Mouse (Mus musculus): ENCODE results near the gene Igsf8. TPM values are rescaled to one million over a fixed set of nuclear protein-coding genes. Genes with fewer than 3 reads are reported as not detected.

Igsf8 gene
- polyA plus RNA-seq, 1 experiment from 2014 or later = 148 TPM

GRCm38 (mm10) chr1:172309699-172310398 lies 48.4 kb downstream of the Igsf8 start:
- no peaks in the 10 kb centered on the region for H3K27me3 ChIP-seq
- peak; percentile 20 for ATAC-seq
- CTCF ChIA-PET = interaction anchor here (0.6 to 2.8 kb wide), 39 partner anchors 12 to 197 kb away, joined by 3 to 21 read pairs (median 4); partner anchors contain the start of genes Atp1a2, Casq1 and Pex19
- DNase-seq (ENCODE audit: low read depth, low spot score) = no peak
- in situ Hi-C loops (cut with MboI; ENCODE audit: low pct_unique_long_range_greater_than_20kb) = loop anchor here (5.0 to 10.0 kb wide), 3 partner anchors 163 to 195 kb away; partner anchors contain the start of genes Dcaf8 and Tagln2
- POLR2A ChIA-PET = interaction anchor here (1.0 to 2.0 kb wide), 4 partner anchors 105 to 191 kb away, joined by 3 to 4 read pairs (median 4); no protein-coding TSS in a partner anchor
- TF ChIP-seq CTCF (IDR thresholded peaks at IDR 0.05) = no peak

- CTCF ChIA-PET = interaction anchor here (1.0 to 2.2 kb wide), 12 partner anchors 10 to 199 kb away, joined by 3 to 11 read pairs (median 4); partner anchors contain the start of gene Pex19
- no peak for TF ChIP-seq CTCF (IDR thresholded peaks at IDR 0.05)
- no peaks in the 10 kb centered on the region for H3K27me3 ChIP-seq
- POLR2A ChIA-PET = interaction anchor here (0.6 to 2.0 kb wide), 3 partner anchors 108 to 200 kb away, joined by 3 to 4 read pairs (median 3); no protein-coding TSS in a partner anchor
- ATAC-seq (peak; percentile 5), DNase-seq (ENCODE audit: low read depth, low spot score) (no peak)
- in situ Hi-C loops (cut with MboI; ENCODE audit: low pct_unique_long_range_greater_than_20kb) = loop anchor here (5.0 to 10.0 kb wide), 3 partner anchors 164 to 194 kb away; partner anchors contain the start of genes Dcaf8 and Tagln2
Measured at GRCm38 (mm10) chr1:172311248-172311906, 49.9 kb downstream of the Igsf8 start.

GRCm38 (mm10) chr1:172311921-172312767 lies 50.7 kb downstream of the Igsf8 start:
- no peak for DNase-seq (ENCODE audit: low read depth, low spot score)
- no peaks in the 10 kb centered on the region for H3K27me3 ChIP-seq
- TF ChIP-seq CTCF (IDR thresholded peaks at IDR 0.05) = no peak
- POLR2A ChIA-PET = interaction anchor here (0.6 to 2.0 kb wide), 2 partner anchors 109 to 201 kb away, joined by 3 to 4 read pairs; no protein-coding TSS in a partner anchor
- in situ Hi-C loops (cut with MboI; ENCODE audit: low pct_unique_long_range_greater_than_20kb) = loop anchor here (5.0 to 10.0 kb wide), 3 partner anchors 165 to 195 kb away; partner anchors contain the start of genes Dcaf8 and Tagln2
- CTCF ChIA-PET = interaction anchor here (1.1 kb wide), 1 partner anchor 24 kb away, joined by 3 read pairs; no protein-coding TSS in a partner anchor
- ATAC-seq = peak; percentile 67

GRCm38 (mm10) chr1:172312768-172313561 lies 51.5 kb downstream of the Igsf8 start:
- TF ChIP-seq CTCF (IDR thresholded peaks at IDR 0.05) = no peak
- ATAC-seq = no peak
- H3K27me3 ChIP-seq = no peaks in the 10 kb centered on the region
- ChIA-PET POLR2A (no interaction called here), CTCF (no interaction called here)
- DNase-seq (ENCODE audit: low read depth, low spot score) = no peak
- in situ Hi-C loops (cut with MboI; ENCODE audit: low pct_unique_long_range_greater_than_20kb) = loop anchor here (5.0 to 10.0 kb wide), 3 partner anchors 166 to 196 kb away; partner anchors contain the start of genes Dcaf8 and Tagln2

GRCm38 (mm10) chr1:172313613-172314411 lies 52.4 kb downstream of the Igsf8 start:
- in situ Hi-C loops (cut with MboI; ENCODE audit: low pct_unique_long_range_greater_than_20kb) = loop anchor here (5.0 to 10.0 kb wide), 3 partner anchors 167 to 197 kb away; partner anchors contain the start of genes Dcaf8 and Tagln2
- POLR2A ChIA-PET = interaction anchor here (0.5 to 1.6 kb wide), 4 partner anchors 9 to 970 kb away, joined by 3 to 6 read pairs (median 4); no protein-coding TSS in a partner anchor

GRCm38 (mm10) chr1:172314911-172315310 lies 53.5 kb downstream of the Igsf8 start:
- ATAC-seq = no peak
- H3K27me3 ChIP-seq = no peaks in the 10 kb centered on the region
- ChIA-PET CTCF (interaction anchor here (0.9 to 2.5 kb wide), 3 partner anchors 10 to 171 kb away, joined by 3 to 16 read pairs (median 3); no protein-coding TSS in a partner anchor), POLR2A (interaction anchor here (1.2 to 1.6 kb wide), 2 partner anchors 8 to 107 kb away, joined by 5 to 6 read pairs; no protein-coding TSS in a partner anchor)
- DNase-seq (ENCODE audit: low read depth, low spot score) = no peak
- no peak for TF ChIP-seq CTCF (IDR thresholded peaks at IDR 0.05)
- in situ Hi-C loops (cut with MboI; ENCODE audit: low pct_unique_long_range_greater_than_20kb) = loop anchor here (5.0 to 10.0 kb wide), 3 partner anchors 168 to 198 kb away; partner anchors contain the start of genes Dcaf8 and Tagln2

More at GRCm38 (mm10) chr1:172313613-172314411, 52.4 kb downstream of the Igsf8 start:
- CTCF ChIA-PET = interaction anchor here (0.7 to 2.5 kb wide), 4 partner anchors 11 to 194 kb away, joined by 3 to 16 read pairs (median 4); no protein-coding TSS in a partner anchor
- DNase-seq (ENCODE audit: low read depth, low spot score) (no peak), ATAC-seq (peak; percentile 31)
- no peaks in the 10 kb centered on the region for H3K27me3 ChIP-seq
- no peak for TF ChIP-seq CTCF (IDR thresholded peaks at IDR 0.05)

- no peak for TF ChIP-seq CTCF (IDR thresholded peaks at IDR 0.05)
- ATAC-seq (no peak), DNase-seq (ENCODE audit: low read depth, low spot score) (no peak)
- ChIA-PET CTCF (no interaction called here), POLR2A (no interaction called here)
- H3K27me3 ChIP-seq = no peaks in the 10 kb centered on the region
- in situ Hi-C loops (cut with MboI; ENCODE audit: low pct_unique_long_range_greater_than_20kb) = loop anchor here (10.0 kb wide), 1 partner anchor 187 kb away; the partner anchor contains the start of gene Tagln2
Measured at GRCm38 (mm10) chr1:172317431-172317830, 56.0 kb downstream of the Igsf8 start.

GRCm38 (mm10) chr1:172317946-172318345 lies 56.5 kb downstream of the Igsf8 start:
- DNase-seq (ENCODE audit: low read depth, low spot score) = no peak

More at GRCm38 (mm10) chr1:172317946-172318345, 56.5 kb downstream of the Igsf8 start:
- H3K27me3 ChIP-seq = no peaks in the 10 kb centered on the region
- ChIA-PET POLR2A (no interaction called here), CTCF (no interaction called here)
- in situ Hi-C loops (cut with MboI; ENCODE audit: low pct_unique_long_range_greater_than_20kb) = loop anchor here (10.0 kb wide), 1 partner anchor 187 kb away; the partner anchor contains the start of gene Tagln2
- no peak for ATAC-seq
- TF ChIP-seq CTCF (IDR thresholded peaks at IDR 0.05) = no peak

Measured in Patski (cell line).